Comparison of ENCODE assay signal across 16 mouse cellular contexts in genomic region chr15:102401278-102401677, GRCm38 (mm10). TPM values are rescaled to one million over a fixed set of nuclear protein-coding genes. Genes with fewer than 3 reads are reported as not detected.
DNase-seq lines count a peak whose midpoint lies in the region; ATAC-seq and TF ChIP-seq lines count a peak whose summit lies in the region.
"Had no signal": no experiment of that assay in that cellular context is flagged by ENCODE, and none has a peak within 500 bp of the region (broad histone marks: within the 10 kb centered on the region; RNA-seq: fewer than 3 reads in every experiment).

No protein-coding gene starts in this region.

- no peak overlapping the region for H3K9ac ChIP-seq in liver, embryonic 11.5 days (ENCODE audit: low read depth, low read length)
- H3K9ac ChIP-seq: hindbrain, embryonic 12.5 days; limb, embryonic 13.5 days had no signal

- ATAC-seq in liver, embryonic 11.5 days (replicated peaks; ENCODE audit: low FRiP score), result no peak
- ATAC-seq: forebrain, embryonic 14.5 days had no signal

- H3K9me3 ChIP-seq in liver, embryonic 11.5 days (ENCODE audit: control insufficient read depth, low read length), result no peaks in the 10 kb centered on the region
- H3K9me3 ChIP-seq: hindbrain, embryonic 12.5 days; limb, embryonic 13.5 days had no signal

- no peaks in the 10 kb centered on the region for H3K36me3 ChIP-seq in testis, adult 2 months (ENCODE audit: control insufficient read depth, insufficient read depth, low read length)
- H3K36me3 ChIP-seq in liver, embryonic 11.5 days (ENCODE audit: control insufficient read depth, insufficient read depth, low read length), result no peaks in the 10 kb centered on the region
- H3K36me3 ChIP-seq: hindbrain, embryonic 12.5 days; limb, embryonic 13.5 days had no signal

- intact Hi-C loops in gastrocnemius, adult 2 months (cut with DNase I), result no loop called here

- peaks cover 16% of the 10 kb centered on the region for H3K4me1 ChIP-seq in testis, adult 2 months (ENCODE audit: control insufficient read depth, insufficient read depth, low read length)
- H3K4me1 ChIP-seq in liver, embryonic 11.5 days (replicated peaks; ENCODE audit: control insufficient read depth, insufficient read depth, low read length), result peaks cover 29% of the 10 kb centered on the region

- H3K27me3 ChIP-seq in testis, adult 2 months (ENCODE audit: control insufficient read depth, insufficient read depth, low read length), result 0 out of 2 replicates have a peak, but pooled peaks cover 3% of the 10 kb centered on the region
- H3K27me3 ChIP-seq in liver, embryonic 11.5 days (replicated peaks; ENCODE audit: control insufficient read depth, insufficient read depth, low read length), result no peaks in the 10 kb centered on the region
- H3K27me3 ChIP-seq: hindbrain, embryonic 12.5 days; limb, embryonic 13.5 days had no signal

- TF ChIP-seq POLR2A in testis, adult 2 months (IDR thresholded peaks at IDR 0.05; ENCODE audit: control insufficient read depth, low read depth, low read length), result no peak

- 52% methylated on average over 2 of the region's 2 CpGs for WGBS in liver, embryonic 11.5 days

- H3K4me2 ChIP-seq in liver, embryonic 11.5 days, result no peak overlapping the region
- H3K4me2 ChIP-seq: hindbrain, embryonic 12.5 days had no signal

- H3K4me3 ChIP-seq in gastrocnemius, adult 2 months, result no peak overlapping the region
- H3K4me3 ChIP-seq in testis, adult 2 months (ENCODE audit: control insufficient read depth, low read depth, low read length), result no peak overlapping the region
- no peak overlapping the region for H3K4me3 ChIP-seq in liver, embryonic 11.5 days (ENCODE audit: low read depth, low read length)
- H3K4me3 ChIP-seq: hindbrain, embryonic 12.5 days; limb, embryonic 13.5 days had no signal

- TF ChIP-seq CTCF in gastrocnemius, adult 2 months (IDR thresholded peaks at IDR 0.05), result no peak
- no peak for TF ChIP-seq CTCF in testis, adult 2 months (IDR thresholded peaks at IDR 0.05; ENCODE audit: control insufficient read depth, insufficient read depth, insufficient replicate concordance, low read depth, low read length)

- peak overlapping the region; percentile 96 for H3K27ac ChIP-seq in gastrocnemius, adult 2 months
- H3K27ac ChIP-seq in testis, adult 2 months (ENCODE audit: control insufficient read depth, insufficient read depth, low read depth, low read length), result peak overlapping the region; percentile 29; the same call in 1 of the 2 replicates
- peak overlapping the region; percentile 87; the same call in 1 of the 2 replicates for H3K27ac ChIP-seq in liver, embryonic 11.5 days (ENCODE audit: low read depth, low read length)
- H3K27ac ChIP-seq: hindbrain, embryonic 12.5 days; limb, embryonic 13.5 days had no signal

- no peak for DNase-seq in gastrocnemius, adult 2 months
- no peak for DNase-seq in gastrocnemius, postnatal 25 days
- DNase-seq in testis, postnatal 14 days (ENCODE audit: low spot score), result no peak
- DNase-seq in liver, embryonic 11.5 days (ENCODE audit: low spot score), result no peak
- DNase-seq in urinary bladder, postnatal 36 days (ENCODE audit: low spot score in 2 of 2), result no peak
- DNase-seq in left cerebral cortex, adult 18-20 months (ENCODE audit: low spot score in 2 of 2), result no peak
- no peak for DNase-seq in adrenal gland, postnatal 14 days
- DNase-seq: cerebellum, adult 9-10 months; lung, postnatal 10 days; midbrain, embryonic 14.5 days had no signal

RNA-seq across cellular contexts. Expression of gene Sp1, which starts 4.7 kb away (rescaled TPM):
- 10 to 100 TPM; 23.0 to 25.1 TPM for total RNA-seq in gastrocnemius, adult 2 months (2021)
- 10 to 100 TPM; 15.9 to 20.9 TPM for total RNA-seq in gastrocnemius, postnatal 25 days (2021)
- polyA plus RNA-seq in testis, adult 2 months (2012; rRNA removed), result 17.0 and 18.5 TPM in 2 replicates
- polyA plus RNA-seq in liver, embryonic 11.5 days (2014; fragmentation: Nextera tagmentation; extraction: Ambion mirVana), result 9.7 and 10.6 TPM in 2 replicates
- total RNA-seq in left cerebral cortex, adult 18-20 months (2021), result 10 to 100 TPM; 23.8 to 32.2 TPM
- 72.6 and 73.7 TPM in 2 replicates for total RNA-seq in adrenal gland, postnatal 14 days (2021)

RNA-seq across cellular contexts. Expression of gene Sp7, which starts 34.3 kb away (rescaled TPM):
- total RNA-seq in gastrocnemius, adult 2 months (2021), result not detected
- not detected for total RNA-seq in gastrocnemius, postnatal 25 days (2021)
- 0.06 TPM in 1 of 2 replicates, not detected in the other for polyA plus RNA-seq in testis, adult 2 months (2012; rRNA removed)
- polyA plus RNA-seq in liver, embryonic 11.5 days (2014; fragmentation: Nextera tagmentation; extraction: Ambion mirVana), result 0.57 and 1.5 TPM in 2 replicates
- under 1 TPM; 0.44 to 0.68 TPM for total RNA-seq in left cerebral cortex, adult 18-20 months (2021)
- not detected in 2 replicates for total RNA-seq in adrenal gland, postnatal 14 days (2021)
- total RNA-seq: gastrocnemius, adult 8-10 months had no signal
- polyA plus RNA-seq: large intestine, adult 2 months had no signal

RNA-seq across cellular contexts. Expression of gene Amhr2, which starts 43.9 kb away (rescaled TPM):
- 1 to 10 TPM; 7.2 to 9.5 TPM for total RNA-seq in gastrocnemius, adult 2 months (2021)
- total RNA-seq in gastrocnemius, postnatal 25 days (2021), result 1 to 10 TPM; 2.8 to 6.3 TPM
- 131 and 168 TPM in 2 replicates for polyA plus RNA-seq in testis, adult 2 months (2012; rRNA removed)
- polyA plus RNA-seq in liver, embryonic 11.5 days (2014; fragmentation: Nextera tagmentation; extraction: Ambion mirVana), result 1.1 and 1.6 TPM in 2 replicates
- total RNA-seq in left cerebral cortex, adult 18-20 months (2021), result 1 to 10 TPM; 1.7 to 2.1 TPM
- 1.5 and 1.6 TPM in 2 replicates for total RNA-seq in adrenal gland, postnatal 14 days (2021)

RNA-seq across cellular contexts. Expression of gene Aaas, which starts 50.7 kb away (rescaled TPM):
- total RNA-seq in gastrocnemius, adult 2 months (2021), result 1 to 10 TPM; 5.7 to 7.8 TPM
- total RNA-seq in gastrocnemius, postnatal 25 days (2021), result 1 to 10 TPM; 6.0 to 7.5 TPM
- polyA plus RNA-seq in testis, adult 2 months (2012; rRNA removed), result 41.5 and 43.5 TPM in 2 replicates
- polyA plus RNA-seq in liver, embryonic 11.5 days (2014; fragmentation: Nextera tagmentation; extraction: Ambion mirVana), result 99.3 and 108 TPM in 2 replicates
- total RNA-seq in left cerebral cortex, adult 18-20 months (2021), result 10 to 100 TPM; 15.5 to 18.3 TPM
- total RNA-seq in adrenal gland, postnatal 14 days (2021), result 22.5 and 23.2 TPM in 2 replicates

RNA-seq across cellular contexts. Expression of gene Prr13, which starts 57.5 kb away (rescaled TPM):
- 10 to 100 TPM; 17.3 to 18.2 TPM for total RNA-seq in gastrocnemius, adult 2 months (2021)
- total RNA-seq in gastrocnemius, postnatal 25 days (2021), result 10 to 100 TPM; 12.9 to 13.2 TPM
- 18.5 and 19.7 TPM in 2 replicates for polyA plus RNA-seq in testis, adult 2 months (2012; rRNA removed)
- 155 and 157 TPM in 2 replicates for polyA plus RNA-seq in liver, embryonic 11.5 days (2014; fragmentation: Nextera tagmentation; extraction: Ambion mirVana)
- total RNA-seq in left cerebral cortex, adult 18-20 months (2021), result 10 to 100 TPM; 55.0 to 57.5 TPM
- total RNA-seq in adrenal gland, postnatal 14 days (2021), result 75.6 and 89.5 TPM in 2 replicates

Comparison
In these comparisons a context has a peak if more than half of its experiments do, and no peak if none do; other contexts are left out.
1. H3K27ac ChIP-seq: peak in every context shown above with its lines; median percentile 96 in gastrocnemius, adult 2 months; 87 in liver, embryonic 11.5 days; 29 in testis, adult 2 months.